9 mouse cellular contexts compared by ENCODE assay signal in the genomic region with DNA sequence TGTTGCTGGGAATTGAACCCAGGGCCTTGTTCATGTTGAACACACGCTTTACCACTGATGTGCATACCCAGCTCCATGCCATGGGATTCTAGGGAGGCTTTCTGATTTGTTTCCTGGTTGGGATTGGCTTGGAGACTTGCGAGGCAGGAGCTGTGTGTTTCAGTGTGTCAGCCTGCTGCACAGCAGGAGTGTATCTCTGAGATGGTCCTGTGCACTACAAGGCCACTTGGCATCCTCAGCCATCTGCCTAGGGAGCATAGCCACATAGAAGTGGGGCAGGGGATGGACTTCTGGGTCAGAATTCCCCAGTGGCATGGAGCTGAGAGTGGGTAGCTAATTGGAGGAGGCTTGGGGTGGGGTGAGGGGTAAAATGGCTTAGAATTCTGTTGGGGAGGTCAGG.
DNase-seq lines count a peak whose midpoint lies in the region; ATAC-seq and TF ChIP-seq lines count a peak whose summit lies in the region.
"Had no signal": no experiment of that assay in that cellular context is flagged by ENCODE, and none has a peak within 500 bp of the region (broad histone marks: within the 10 kb centered on the region; RNA-seq: fewer than 3 reads in every experiment).

No protein-coding gene starts in this region.

- WGBS in forebrain, embryonic 10.5 days = 86% methylated on average over 2 of the region's 2 CpGs
- WGBS in forebrain, postnatal 0 days = 90% methylated on average over 2 of the region's 2 CpGs
- WGBS in lung, embryonic 14.5 days = 73% methylated on average over 2 of the region's 2 CpGs
- 86% methylated on average over 2 of the region's 2 CpGs for WGBS in forebrain, embryonic 14.5 days
- 81% methylated on average over 2 of the region's 2 CpGs for WGBS in midbrain, embryonic 15.5 days
- WGBS in thymus, adult 2 months = 89% methylated on average over 2 of the region's 2 CpGs

- no peak for TF ChIP-seq POLR2A in thymus, adult 2 months (IDR thresholded peaks at IDR 0.05; ENCODE audit: control insufficient read depth, extremely low read depth, insufficient read depth, low read length, poor library complexity)

- no peak overlapping the region for H3K9ac ChIP-seq in forebrain, postnatal 0 days
- H3K9ac ChIP-seq in lung, embryonic 14.5 days = no peak overlapping the region
- H3K9ac ChIP-seq in forebrain, embryonic 14.5 days (ENCODE audit: low read length) = 0 out of 2 replicates have a peak overlapping the region, but pooled peaks have one; percentile 5
- H3K9ac ChIP-seq in midbrain, embryonic 15.5 days = no peak overlapping the region

- no peaks in the 10 kb centered on the region for H3K9me3 ChIP-seq in forebrain, embryonic 10.5 days
- H3K9me3 ChIP-seq in forebrain, postnatal 0 days (ENCODE audit: low read length) = no peaks in the 10 kb centered on the region
- no peaks in the 10 kb centered on the region for H3K9me3 ChIP-seq in lung, embryonic 14.5 days (ENCODE audit: low read depth, low read length)
- no peaks in the 10 kb centered on the region for H3K9me3 ChIP-seq in forebrain, embryonic 14.5 days (replicated peaks; ENCODE audit: control insufficient read depth, low read length)
- H3K9me3 ChIP-seq in midbrain, embryonic 15.5 days = no peaks in the 10 kb centered on the region

- no peak for TF ChIP-seq CTCF in forebrain, postnatal 0 days (IDR thresholded peaks at IDR 0.05; ENCODE audit: low read depth)
- TF ChIP-seq CTCF in lung, embryonic 14.5 days (IDR thresholded peaks at IDR 0.05; ENCODE audit: low read depth) = no peak
- TF ChIP-seq CTCF in thymus, adult 2 months (IDR thresholded peaks at IDR 0.05; ENCODE audit: borderline replicate concordance, control insufficient read depth, extremely low read depth, insufficient read depth, low read length, poor library complexity) = no peak

- H3K27me3 ChIP-seq in forebrain, embryonic 10.5 days (ENCODE audit: poor library complexity, severe bottlenecking) = peaks cover 6% of the 10 kb centered on the region; the same call in 1 of the 2 replicates
- no peaks in the 10 kb centered on the region for H3K27me3 ChIP-seq in forebrain, postnatal 0 days (ENCODE audit: insufficient read depth, low read length)
- no peaks in the 10 kb centered on the region for H3K27me3 ChIP-seq in lung, embryonic 14.5 days (ENCODE audit: insufficient read depth, low read length)
- no peaks in the 10 kb centered on the region for H3K27me3 ChIP-seq in forebrain, embryonic 14.5 days (replicated peaks; ENCODE audit: control insufficient read depth, insufficient read depth, low read length)
- no peaks in the 10 kb centered on the region for H3K27me3 ChIP-seq in midbrain, embryonic 15.5 days (replicated peaks)
- no peaks in the 10 kb centered on the region for H3K27me3 ChIP-seq in thymus, adult 2 months (ENCODE audit: control insufficient read depth, insufficient read depth, low read length)

- peaks cover 57% of the 10 kb centered on the region for H3K4me1 ChIP-seq in forebrain, embryonic 10.5 days
- peaks cover 10% of the 10 kb centered on the region; the same call in 1 of the 2 replicates for H3K4me1 ChIP-seq in forebrain, postnatal 0 days (ENCODE audit: insufficient read depth)
- peaks cover 41% of the 10 kb centered on the region for H3K4me1 ChIP-seq in lung, embryonic 14.5 days (ENCODE audit: insufficient read depth)
- H3K4me1 ChIP-seq in forebrain, embryonic 14.5 days (ENCODE audit: control insufficient read depth, insufficient read depth, low read length) = peaks cover 22% of the 10 kb centered on the region
- H3K4me1 ChIP-seq in midbrain, embryonic 15.5 days = peaks cover 19% of the 10 kb centered on the region
- H3K4me1 ChIP-seq in thymus, adult 2 months (replicated peaks; ENCODE audit: control insufficient read depth, insufficient read depth, low read length) = peaks cover 18% of the 10 kb centered on the region

- no peak overlapping the region for H3K4me3 ChIP-seq in forebrain, embryonic 10.5 days
- H3K4me3 ChIP-seq in forebrain, postnatal 0 days (ENCODE audit: low read depth, low read length) = no peak overlapping the region
- H3K4me3 ChIP-seq in lung, embryonic 14.5 days (ENCODE audit: low read depth, low read length) = no peak overlapping the region
- no peak overlapping the region for H3K4me3 ChIP-seq in forebrain, embryonic 14.5 days (ENCODE audit: low read depth, low read length)
- no peak overlapping the region for H3K4me3 ChIP-seq in midbrain, embryonic 15.5 days
- no peak overlapping the region for H3K4me3 ChIP-seq in thymus, adult 2 months (ENCODE audit: control insufficient read depth, insufficient read depth, low read length)

- ATAC-seq in forebrain, postnatal 0 days = no peak
- peak; percentile 6; the same call in 1 of the 2 replicates for ATAC-seq in lung, embryonic 14.5 days (ENCODE audit: insufficient read depth)
- ATAC-seq in forebrain, embryonic 14.5 days = no peak
- no peak for ATAC-seq in midbrain, embryonic 15.5 days (replicated peaks)
- no peak for ATAC-seq in activated CD4-positive, CD25-positive, alpha-beta regulatory T cell, adult 4 months

- no peak overlapping the region for H3K4me2 ChIP-seq in forebrain, postnatal 0 days (ENCODE audit: low read depth)
- H3K4me2 ChIP-seq in lung, embryonic 14.5 days = no peak overlapping the region
- H3K4me2 ChIP-seq in forebrain, embryonic 14.5 days (ENCODE audit: low read length) = no peak overlapping the region
- H3K4me2 ChIP-seq in midbrain, embryonic 15.5 days = no peak overlapping the region

- no peaks in the 10 kb centered on the region for H3K36me3 ChIP-seq in forebrain, embryonic 10.5 days (replicated peaks)
- H3K36me3 ChIP-seq in forebrain, postnatal 0 days (ENCODE audit: insufficient read depth) = no peaks in the 10 kb centered on the region
- H3K36me3 ChIP-seq in lung, embryonic 14.5 days (ENCODE audit: insufficient read depth) = no peaks in the 10 kb centered on the region
- no peaks in the 10 kb centered on the region for H3K36me3 ChIP-seq in forebrain, embryonic 14.5 days (ENCODE audit: control insufficient read depth, insufficient read depth, low read length)
- no peaks in the 10 kb centered on the region for H3K36me3 ChIP-seq in midbrain, embryonic 15.5 days (replicated peaks)
- H3K36me3 ChIP-seq in thymus, adult 2 months (ENCODE audit: control insufficient read depth, insufficient read depth, low read length) = no peaks in the 10 kb centered on the region

- peak overlapping the region; percentile 86 for H3K27ac ChIP-seq in forebrain, embryonic 10.5 days
- H3K27ac ChIP-seq in forebrain, postnatal 0 days (ENCODE audit: low read depth, low read length) = no peak overlapping the region
- peak overlapping the region; percentile 93 for H3K27ac ChIP-seq in lung, embryonic 14.5 days (ENCODE audit: low read depth)
- H3K27ac ChIP-seq in forebrain, embryonic 14.5 days (ENCODE audit: low read depth, low read length) = no peak overlapping the region
- H3K27ac ChIP-seq in midbrain, embryonic 15.5 days = peak overlapping the region; percentile 53; the same call in 1 of the 2 replicates
- no peak overlapping the region for H3K27ac ChIP-seq in thymus, adult 2 months (ENCODE audit: control insufficient read depth, insufficient read depth, low read length)

- no peak for DNase-seq in forebrain, embryonic 10.5 days (ENCODE audit: extremely low spot score, low spot score)
- DNase-seq in forebrain, postnatal 0 days = no peak
- DNase-seq in lung, embryonic 14.5 days = no peak
- no peak for DNase-seq in lung, adult 18-20 months
- DNase-seq in forebrain, embryonic 14.5 days (ENCODE audit: low spot score) = no peak
- no peak for DNase-seq in thymus, adult 2 months
- DNase-seq: right cerebral cortex, postnatal 25 days had no signal

Comparison
In these comparisons a context has a peak if more than half of its experiments do, and no peak if none do; other contexts are left out.
1. H3K27ac ChIP-seq: peak in forebrain, embryonic 10.5 days (single experiment), lung, embryonic 14.5 days (single experiment) and midbrain, embryonic 15.5 days (single experiment); none in forebrain, postnatal 0 days (single experiment), forebrain, embryonic 14.5 days (single experiment) and thymus, adult 2 months (single experiment).